Mouse (Mus musculus): ENCODE data around the gene Thap12.

- TF ChIP-seq CTCF (IDR thresholded peaks at IDR 0.05; ENCODE audit: low read depth, low read length) = no peak
- TF ChIP-seq POLR2A (IDR thresholded peaks at IDR 0.05; ENCODE audit: extremely low read depth, insufficient read depth, low read length) = no peak
Observed at GRCm38 (mm10) chr7:98677511-98677910, 25.4 kb upstream of the Thap12 start.
